Mouse (Mus musculus): ENCODE measurements around the gene Noxo1. TPM values are rescaled to one million over a fixed set of nuclear protein-coding genes. Genes with fewer than 3 reads are reported as not detected.

Noxo1 gene
- polyA plus RNA-seq, 1 experiment from 2014 or later, result 2.2 TPM

- no peaks in the 10 kb centered on the region for H3K9me3 ChIP-seq (replicated peaks; ENCODE audit: control insufficient read depth, low read length)
- H3K9ac ChIP-seq (ENCODE audit: low read length), result peak overlapping the region; percentile 65
- DNase-seq (ENCODE audit: low spot score) (no peak), ATAC-seq (no peak)
- peaks cover 3% of the 10 kb centered on the region; the same call in 1 of the 2 replicates for H3K36me3 ChIP-seq (ENCODE audit: control insufficient read depth, insufficient read depth, low read length)
- H3K4me1 ChIP-seq (ENCODE audit: control insufficient read depth, insufficient read depth, low read length), result peaks cover 8% of the 10 kb centered on the region
- H3K27ac ChIP-seq (ENCODE audit: low read depth, low read length), result no peak overlapping the region
- peak overlapping the region; percentile 53 for H3K4me3 ChIP-seq (ENCODE audit: low read depth, low read length)
- 31% methylated on average over 8 of the region's 8 CpGs for WGBS
- H3K4me2 ChIP-seq (ENCODE audit: low read length), result peak overlapping the region; percentile 89
- H3K27me3 ChIP-seq (replicated peaks; ENCODE audit: control insufficient read depth, insufficient read depth, low read length), result no peaks in the 10 kb centered on the region
Measured at GRCm38 (mm10) chr17:24737135-24737810, 41.2 kb downstream of the Noxo1 start.

DNA sequence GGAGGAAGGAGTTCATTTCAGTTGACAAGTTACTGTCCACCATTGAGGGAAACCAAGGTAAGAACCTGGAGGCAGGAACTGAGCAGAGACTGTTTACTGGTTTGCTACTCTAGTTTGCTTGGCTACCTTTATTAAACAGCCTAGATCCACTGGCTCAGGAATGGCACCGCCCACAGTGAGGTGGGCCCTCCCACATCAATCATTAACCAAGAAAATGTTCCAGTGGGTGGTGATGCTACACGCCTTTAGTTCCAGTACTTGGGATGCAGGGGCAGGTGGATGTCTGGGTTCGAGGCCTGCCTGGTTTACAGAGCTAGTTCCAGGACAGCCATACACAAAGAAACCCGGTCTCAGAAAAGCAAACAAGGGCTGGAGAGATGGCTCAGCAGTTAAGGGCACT lies 42.2 kb downstream of the Noxo1 start:
- Histone ChIP-seq H3K4me1 (ENCODE audit: control insufficient read depth, insufficient read depth, low read length) (peaks cover 8% of the 10 kb centered on the region), H3K36me3 (ENCODE audit: control insufficient read depth, insufficient read depth, low read length) (peaks cover 3% of the 10 kb centered on the region; the same call in 1 of the 2 replicates), H3K4me3 (ENCODE audit: low read depth, low read length) (no peak overlapping the region), H3K4me2 (ENCODE audit: low read length) (no peak overlapping the region), H3K27ac (ENCODE audit: low read depth, low read length) (no peak overlapping the region), H3K27me3 (replicated peaks; ENCODE audit: control insufficient read depth, insufficient read depth, low read length) (no peaks in the 10 kb centered on the region), H3K9ac (ENCODE audit: low read length) (no peak overlapping the region), H3K9me3 (replicated peaks; ENCODE audit: control insufficient read depth, low read length) (no peaks in the 10 kb centered on the region)
- DNase-seq (ENCODE audit: low spot score), result no peak
- ATAC-seq, result no peak
- WGBS, result 84% methylated on average over 4 of the region's 4 CpGs

GRCm38 (mm10) chr17:24739926-24740325 lies 43.9 kb downstream of the Noxo1 start:
- no peak for ATAC-seq
- H3K4me2 ChIP-seq (ENCODE audit: low read length), result no peak overlapping the region

DNA sequence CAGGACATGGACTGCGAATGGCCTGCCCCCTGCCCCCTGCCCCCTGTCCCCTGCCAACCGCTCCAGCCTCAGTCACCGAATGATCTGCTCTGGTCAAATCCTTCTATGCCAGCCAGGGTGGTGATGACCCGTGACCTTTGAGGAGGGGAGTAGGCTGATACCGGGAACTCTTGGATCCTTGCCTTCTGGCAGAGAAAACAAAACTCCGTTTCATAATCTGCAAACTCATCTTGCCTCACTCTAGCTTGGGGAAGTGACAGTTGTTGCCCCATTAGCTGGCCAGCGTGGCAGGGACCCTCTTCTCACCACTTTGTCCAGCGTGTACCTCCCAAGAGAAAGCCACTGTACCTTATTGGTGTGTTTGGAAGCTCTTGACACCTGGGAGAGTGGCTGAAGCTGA lies 46.3 kb downstream of the Noxo1 start:
- H3K27ac ChIP-seq (ENCODE audit: low read depth, low read length), result no peak overlapping the region
- H3K9me3 ChIP-seq (replicated peaks; ENCODE audit: control insufficient read depth, low read length), result no peaks in the 10 kb centered on the region
- no peak overlapping the region for H3K9ac ChIP-seq (ENCODE audit: low read length)
- peaks cover 2% of the 10 kb centered on the region; the same call in 1 of the 2 replicates for H3K4me1 ChIP-seq (ENCODE audit: control insufficient read depth, insufficient read depth, low read length)
- DNase-seq (ENCODE audit: low spot score), result no peak
- H3K4me3 ChIP-seq (ENCODE audit: low read depth, low read length), result no peak overlapping the region
- H3K4me2 ChIP-seq (ENCODE audit: low read length), result no peak overlapping the region
- H3K27me3 ChIP-seq (replicated peaks; ENCODE audit: control insufficient read depth, insufficient read depth, low read length), result no peaks in the 10 kb centered on the region
- ATAC-seq, result no peak
- peaks cover 3% of the 10 kb centered on the region; the same call in 1 of the 2 replicates for H3K36me3 ChIP-seq (ENCODE audit: control insufficient read depth, insufficient read depth, low read length)
- 82% methylated on average over 8 of the region's 8 CpGs for WGBS

More at GRCm38 (mm10) chr17:24739926-24740325, 43.9 kb downstream of the Noxo1 start:
- DNase-seq (ENCODE audit: low spot score), result no peak
- Histone ChIP-seq H3K36me3 (ENCODE audit: control insufficient read depth, insufficient read depth, low read length) (peaks cover 3% of the 10 kb centered on the region; the same call in 1 of the 2 replicates), H3K9me3 (replicated peaks; ENCODE audit: control insufficient read depth, low read length) (no peaks in the 10 kb centered on the region), H3K27me3 (replicated peaks; ENCODE audit: control insufficient read depth, insufficient read depth, low read length) (no peaks in the 10 kb centered on the region), H3K27ac (ENCODE audit: low read depth, low read length) (no peak overlapping the region), H3K4me3 (ENCODE audit: low read depth, low read length) (no peak overlapping the region), H3K9ac (ENCODE audit: low read length) (no peak overlapping the region), H3K4me1 (ENCODE audit: control insufficient read depth, insufficient read depth, low read length) (peaks cover 8% of the 10 kb centered on the region)
- WGBS, result 81% methylated on average over 8 of the region's 8 CpGs

GRCm38 (mm10) chr17:24743896-24744295 lies 47.9 kb downstream of the Noxo1 start:
- no peaks in the 10 kb centered on the region for H3K27me3 ChIP-seq (replicated peaks; ENCODE audit: control insufficient read depth, insufficient read depth, low read length)
- H3K9ac ChIP-seq (ENCODE audit: low read length), result no peak overlapping the region
- no peak overlapping the region for H3K4me3 ChIP-seq (ENCODE audit: low read depth, low read length)
- no peak for ATAC-seq
- WGBS, result 79% methylated on average over 5 of the region's 5 CpGs
- H3K4me2 ChIP-seq (ENCODE audit: low read length), result no peak overlapping the region
- no peaks in the 10 kb centered on the region for H3K4me1 ChIP-seq (ENCODE audit: control insufficient read depth, insufficient read depth, low read length)
- H3K27ac ChIP-seq (ENCODE audit: low read depth, low read length), result no peak overlapping the region
- no peaks in the 10 kb centered on the region for H3K9me3 ChIP-seq (replicated peaks; ENCODE audit: control insufficient read depth, low read length)
- H3K36me3 ChIP-seq (ENCODE audit: control insufficient read depth, insufficient read depth, low read length), result peaks cover 3% of the 10 kb centered on the region; the same call in 1 of the 2 replicates
- DNase-seq (ENCODE audit: low spot score), result no peak

DNA sequence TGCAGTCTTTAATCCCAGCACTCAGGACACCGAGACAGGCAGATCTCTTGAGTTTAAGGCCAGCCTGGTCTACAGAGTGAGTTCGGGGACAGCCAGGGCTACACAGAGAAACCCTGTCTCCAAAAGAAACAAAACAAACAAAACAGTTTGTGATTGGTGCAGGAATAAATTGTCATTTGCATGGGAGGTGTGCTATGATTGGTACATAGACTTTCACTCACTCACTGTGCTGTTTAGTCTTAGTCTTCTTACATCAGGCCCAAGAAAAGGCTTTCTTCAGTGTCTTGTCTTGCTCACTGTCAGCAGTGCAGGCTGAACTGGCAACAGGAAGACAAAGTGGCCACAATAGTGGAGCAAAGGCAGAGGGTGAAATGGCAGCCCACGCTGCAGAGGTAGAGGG lies 48.3 kb downstream of the Noxo1 start:
- no peak overlapping the region for H3K27ac ChIP-seq (ENCODE audit: low read depth, low read length)
- no peaks in the 10 kb centered on the region for H3K4me1 ChIP-seq (ENCODE audit: control insufficient read depth, insufficient read depth, low read length)
- H3K36me3 ChIP-seq (ENCODE audit: control insufficient read depth, insufficient read depth, low read length), result peaks cover 2% of the 10 kb centered on the region; the same call in 1 of the 2 replicates
- 66% methylated on average over 3 of the region's 3 CpGs for WGBS
- H3K9me3 ChIP-seq (replicated peaks; ENCODE audit: control insufficient read depth, low read length), result no peaks in the 10 kb centered on the region
- no peak overlapping the region for H3K4me3 ChIP-seq (ENCODE audit: low read depth, low read length)
- DNase-seq (ENCODE audit: low spot score), result no peak
- no peaks in the 10 kb centered on the region for H3K27me3 ChIP-seq (replicated peaks; ENCODE audit: control insufficient read depth, insufficient read depth, low read length)
- H3K9ac ChIP-seq (ENCODE audit: low read length), result no peak overlapping the region
- ATAC-seq, result no peak
- H3K4me2 ChIP-seq (ENCODE audit: low read length), result no peak overlapping the region

DNA sequence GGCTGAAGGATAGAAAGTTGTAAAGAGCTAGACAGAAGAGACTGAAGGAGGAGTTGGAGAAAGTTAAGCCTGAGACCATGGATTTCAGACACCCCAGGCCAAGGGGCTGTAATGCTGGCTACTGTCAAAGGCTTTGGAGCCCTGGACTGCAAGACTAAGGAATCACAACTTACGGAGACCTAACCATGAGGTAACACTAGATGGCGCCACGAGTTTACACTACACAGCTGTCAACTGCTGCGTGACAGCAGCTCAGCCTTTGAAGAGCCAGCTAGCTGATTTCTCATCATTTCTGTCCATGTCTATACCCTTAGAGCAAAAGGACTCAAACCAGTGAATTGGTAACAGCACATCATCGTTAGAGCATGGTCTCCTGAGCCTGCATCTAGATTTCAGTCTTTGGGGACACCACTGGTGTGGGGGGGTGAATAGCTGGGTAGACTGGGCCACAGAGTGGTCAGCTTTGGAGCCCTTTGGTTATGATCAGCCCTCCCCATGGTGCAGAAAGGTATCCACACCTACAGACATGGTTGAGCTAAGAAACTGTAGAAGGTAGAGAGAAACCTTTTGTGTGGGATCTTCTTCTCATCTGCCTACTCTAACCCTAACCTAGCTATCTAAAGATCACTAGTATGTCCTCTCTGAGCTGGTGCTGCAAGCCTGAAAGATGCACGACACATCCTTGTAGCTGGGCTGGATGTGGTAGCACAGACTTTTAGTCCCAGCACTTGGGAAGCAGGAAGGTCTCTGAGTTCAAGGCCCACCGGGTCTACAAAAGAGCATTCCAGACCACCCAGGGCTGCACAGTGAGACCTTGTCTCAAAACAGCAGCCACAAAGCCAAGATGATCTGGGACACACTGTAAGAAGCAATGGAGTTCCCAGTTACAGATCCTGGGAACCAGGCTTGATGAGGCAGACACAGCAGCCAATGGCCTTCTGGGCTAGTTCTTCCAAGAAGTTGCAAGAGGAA lies 49.8 kb downstream of the Noxo1 start:
- 17% methylated on average over 7 of the region's 7 CpGs for WGBS
- ATAC-seq, result peak; percentile 82
- peak; percentile 94 for DNase-seq (ENCODE audit: low spot score)
- Histone ChIP-seq H3K27me3 (replicated peaks; ENCODE audit: control insufficient read depth, insufficient read depth, low read length) (peaks cover 6% of the 10 kb centered on the region; the same call in 1 of the 2 replicates), H3K4me1 (ENCODE audit: control insufficient read depth, insufficient read depth, low read length) (no peaks in the 10 kb centered on the region), H3K9me3 (replicated peaks; ENCODE audit: control insufficient read depth, low read length) (no peaks in the 10 kb centered on the region), H3K4me3 (ENCODE audit: low read depth, low read length) (no peak overlapping the region), H3K27ac (ENCODE audit: low read depth, low read length) (no peak overlapping the region), H3K36me3 (ENCODE audit: control insufficient read depth, insufficient read depth, low read length) (no peaks in the 10 kb centered on the region), H3K4me2 (ENCODE audit: low read length) (no peak overlapping the region), H3K9ac (ENCODE audit: low read length) (no peak overlapping the region; the same call in 1 of the 2 replicates)

DNA sequence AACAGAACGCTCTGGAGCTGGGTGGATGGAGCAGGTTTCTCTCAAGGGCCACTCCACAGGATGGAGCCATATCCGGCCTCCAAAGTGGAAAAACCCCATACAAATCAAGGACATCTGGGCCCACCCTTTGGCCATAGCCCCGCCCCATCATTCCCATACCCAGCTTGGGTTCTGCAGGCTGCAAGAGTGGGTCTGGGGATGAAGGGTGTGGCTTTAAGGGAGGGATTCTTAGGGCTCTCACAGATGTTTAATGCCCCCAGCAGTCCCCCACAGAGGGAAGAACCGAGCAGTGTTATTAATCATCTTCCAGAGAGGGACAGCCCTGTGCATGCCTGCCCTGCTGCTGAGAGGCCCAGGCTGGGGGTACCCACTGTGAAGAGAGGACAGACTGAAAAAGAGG lies 51.0 kb downstream of the Noxo1 start:
- no peak overlapping the region for H3K27ac ChIP-seq (ENCODE audit: low read depth, low read length)
- no peak overlapping the region for H3K4me3 ChIP-seq (ENCODE audit: low read depth, low read length)
- DNase-seq (ENCODE audit: low spot score), result no peak
- peaks cover 13% of the 10 kb centered on the region for H3K27me3 ChIP-seq (replicated peaks; ENCODE audit: control insufficient read depth, insufficient read depth, low read length)
- ATAC-seq, result no peak
- no peak overlapping the region for H3K9ac ChIP-seq (ENCODE audit: low read length)
- H3K4me1 ChIP-seq (ENCODE audit: control insufficient read depth, insufficient read depth, low read length), result no peaks in the 10 kb centered on the region
- no peaks in the 10 kb centered on the region for H3K9me3 ChIP-seq (replicated peaks; ENCODE audit: control insufficient read depth, low read length)
- no peak overlapping the region for H3K4me2 ChIP-seq (ENCODE audit: low read length)
- no peaks in the 10 kb centered on the region for H3K36me3 ChIP-seq (ENCODE audit: control insufficient read depth, insufficient read depth, low read length)
- WGBS, result 50% methylated on average over 4 of the region's 4 CpGs

Data from forebrain, embryonic 14.5 days (tissue).